Mouse (Mus musculus): ENCODE measurements around the gene Klf15.

- TF ChIP-seq CTCF (IDR thresholded peaks at IDR 0.05; ENCODE audit: borderline replicate concordance, insufficient read depth, low read depth, low read length): no peak
- no peak for TF ChIP-seq POLR2A (IDR thresholded peaks at IDR 0.05; ENCODE audit: borderline replicate concordance, insufficient read depth, low read length)
These were observed 969 bp downstream of the Klf15 start for GRCm38 (mm10) chr6:90463228-90463862.

All from cerebellum, adult 2 months (tissue).